Mouse (Mus musculus) lung, embryonic 15.5 days (tissue): ENCODE data around the gene Hk1. TPM values are rescaled to one million over a fixed set of nuclear protein-coding genes. Genes with fewer than 3 reads are reported as not detected.
"Not testable (repeated sequence)": the region's sequence is repeated elsewhere in the genome, so short reads cannot be mapped to it uniquely, and the experiment has no call there.

ENCODE experiments used
- ATAC-seq: fragments of 200-750 bp; cut with Nextera tagmentation; 2 replicates; pipeline ENCODE4 v1.8.0; 2017; ENCODE audit warnings: moderate number of reproducible peaks, borderline replicate concordance; ENCODE audit not compliant: low FRiP score, low TSS enrichment; ENCODE audit errors: extremely low read depth
- H3K27ac ChIP-seq: fragments of 300-500 bp; sonication (generic); 2 replicates; pipeline ENCODE4 v1.5.1; 2015; ENCODE audit warnings: moderate library complexity, mild to moderate bottlenecking, inconsistent platforms
- H3K27me3 ChIP-seq: fragments of 300-500 bp; sonication (generic); 2 replicates; pipeline ENCODE4 v1.6.1; 2015; ENCODE audit warnings: inconsistent platforms
- H3K36me3 ChIP-seq: fragments of 300-500 bp; sonication (generic); 2 replicates; pipeline ENCODE4 v1.6.1; 2015; ENCODE audit warnings: inconsistent platforms
- H3K4me1 ChIP-seq: fragments of 300-500 bp; sonication (generic); 2 replicates; pipeline ENCODE4 v1.6.1; 2015; ENCODE audit warnings: inconsistent platforms
- H3K4me2 ChIP-seq: fragments of 300-500 bp; sonication (generic); 2 replicates; pipeline ENCODE4 v1.6.1; 2015; ENCODE audit warnings: inconsistent platforms, mild to moderate bottlenecking, moderate library complexity
- H3K4me3 ChIP-seq: fragments of 300-500 bp; sonication (generic); 2 replicates; pipeline ENCODE4 v1.5.1; 2015; ENCODE audit warnings: mild to moderate bottlenecking, inconsistent platforms
- H3K9ac ChIP-seq: fragments of 300-500 bp; sonication (generic); 2 replicates; pipeline ENCODE4 v1.6.1; 2015; ENCODE audit warnings: inconsistent platforms
- H3K9me3 ChIP-seq: fragments of 300-500 bp; sonication (generic); 2 replicates; pipeline ENCODE4 v1.6.1; 2016; ENCODE audit warnings: inconsistent platforms
- WGBS: fragments of 180-500 bp; shearing (Covaris S2); methylation state at CpG from one replicate; pipeline ENCODE4 v1.1.7; 2015; 5-methylcytosine and 5-hydroxymethylcytosine counted together
- polyA plus RNA-seq: library from polyadenylated mRNA; unstranded; fragments of >200 nt; fragmentation: Nextera tagmentation; extraction: Ambion mirVana; gene quantifications from 2 replicates; pipeline ENCODE4 v1.2.1, GENCODE M21; 2015

Gene Hk1
- polyA plus RNA-seq, 1 experiment from 2014 or later: 39.9 TPM

DNA sequence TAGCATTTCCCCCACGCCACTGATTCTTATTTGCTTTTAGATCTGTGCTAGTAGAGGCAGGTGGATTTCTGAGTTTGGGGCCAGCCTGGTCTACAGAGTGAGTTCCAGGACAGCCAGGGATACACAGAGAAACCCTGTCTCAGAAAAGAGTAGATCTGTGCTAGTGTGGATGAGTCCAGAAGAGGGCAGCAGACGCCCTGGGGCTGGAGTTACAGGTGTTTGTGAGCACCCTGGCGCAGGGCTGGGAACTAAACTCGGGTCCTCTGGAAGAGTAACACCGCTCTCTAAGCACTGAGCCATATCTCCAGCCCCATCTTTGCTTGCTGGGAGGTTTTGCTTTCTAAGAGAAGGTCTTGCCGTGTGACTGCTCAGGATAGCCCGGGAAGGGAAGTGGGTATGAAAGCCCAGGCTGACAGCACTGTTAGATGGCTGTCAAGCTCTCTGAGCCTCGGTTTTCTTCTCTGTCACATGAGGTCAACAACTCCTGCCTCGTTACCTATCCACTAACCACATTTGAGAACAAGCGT, 50.8 kb downstream of the Hk1 start:
- H3K4me2 ChIP-seq: no peak overlapping the region
- no peak overlapping the region for H3K27ac ChIP-seq
- no peak for ATAC-seq
- peaks cover 12% of the 10 kb centered on the region; the same call in 1 of the 2 replicates for H3K4me1 ChIP-seq
- H3K9me3 ChIP-seq: no peaks in the 10 kb centered on the region
- WGBS: 86% methylated on average over 10 of the region's 10 CpGs
- H3K27me3 ChIP-seq: no peaks in the 10 kb centered on the region
- H3K9ac ChIP-seq: no peak overlapping the region
- no peaks in the 10 kb centered on the region for H3K36me3 ChIP-seq
- no peak overlapping the region for H3K4me3 ChIP-seq

DNA sequence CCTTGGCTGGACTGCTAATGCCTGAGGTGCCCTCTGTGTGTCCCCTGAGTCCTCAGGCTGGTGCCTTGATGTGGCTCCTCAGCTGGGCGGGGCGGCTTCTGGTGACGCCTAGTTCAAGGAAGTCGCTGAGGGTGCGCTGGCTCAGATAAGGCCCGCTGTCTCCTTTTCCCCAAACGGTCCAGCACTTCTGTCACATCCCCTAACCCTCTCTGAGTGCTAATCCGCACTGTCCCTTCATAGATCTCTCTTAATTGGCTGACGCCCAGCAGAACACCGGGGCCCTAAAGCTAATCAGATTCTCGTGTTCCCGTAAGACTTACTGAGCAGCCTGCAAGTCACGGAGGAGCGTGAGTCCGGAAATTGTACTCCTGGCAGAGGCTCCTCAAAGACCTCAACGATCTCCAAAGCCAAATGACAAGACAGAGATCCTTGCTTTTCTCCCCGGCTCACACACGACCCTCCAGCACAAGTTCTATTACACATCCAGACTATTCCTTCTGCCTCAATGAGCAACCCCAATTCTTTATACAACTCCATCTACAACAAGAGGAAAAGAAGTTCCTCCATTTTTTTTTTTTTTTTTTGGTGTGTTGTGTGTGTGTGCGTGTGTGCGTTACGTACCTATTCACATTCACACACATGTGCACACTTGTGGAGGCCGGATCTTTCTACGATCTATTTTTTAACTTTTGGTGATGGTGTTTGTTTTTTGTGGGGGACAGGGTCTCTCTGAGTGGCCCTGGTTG, 52.0 kb downstream of the Hk1 start:
- no peak overlapping the region for H3K27ac ChIP-seq
- H3K36me3 ChIP-seq: no peaks in the 10 kb centered on the region
- H3K4me3 ChIP-seq: no peak overlapping the region
- H3K4me2 ChIP-seq: no peak overlapping the region
- peaks cover 8% of the 10 kb centered on the region; the same call in 1 of the 2 replicates for H3K4me1 ChIP-seq
- 50% methylated on average over 23 of the region's 23 CpGs for WGBS
- H3K9ac ChIP-seq: no peak overlapping the region
- H3K27me3 ChIP-seq: no peaks in the 10 kb centered on the region
- no peaks in the 10 kb centered on the region for H3K9me3 ChIP-seq
- ATAC-seq: peak; percentile 28; the same call in 1 of the 2 replicates

DNA sequence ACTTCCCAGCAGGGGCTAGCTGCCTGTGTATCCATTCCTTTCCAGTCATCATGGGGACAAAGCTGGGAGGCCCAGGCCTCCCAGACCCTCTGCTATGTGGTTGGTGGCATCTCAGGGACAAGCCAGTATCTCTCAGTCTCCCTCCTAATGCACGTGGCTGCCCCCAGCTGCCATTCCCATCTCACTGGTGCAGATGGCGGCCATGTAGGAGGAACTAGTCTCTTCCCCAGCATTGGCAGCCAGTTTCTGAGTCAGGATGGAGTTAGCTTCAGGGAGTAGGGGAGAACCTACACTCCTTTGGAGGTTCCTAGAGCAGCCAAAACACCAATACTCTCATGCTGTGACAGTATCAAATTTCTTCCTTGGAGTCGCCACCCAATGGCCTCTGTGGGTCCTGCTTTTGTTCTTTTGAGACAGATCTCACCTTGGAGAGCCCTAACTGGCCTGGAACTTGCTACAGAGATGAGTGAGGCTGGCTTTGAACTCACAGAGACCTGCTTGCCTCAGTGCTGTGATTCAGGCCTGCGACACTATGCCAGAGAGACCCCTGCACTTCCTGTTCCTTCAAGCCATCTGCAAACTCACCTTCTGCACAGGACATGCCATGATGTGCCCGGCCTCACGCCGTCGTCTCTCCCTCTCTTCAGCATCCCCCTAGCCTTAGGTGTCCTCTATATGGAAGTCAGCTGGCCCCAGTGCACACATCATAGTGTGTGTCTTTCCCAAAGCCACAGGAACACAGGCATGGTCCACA, 52.7 kb downstream of the Hk1 start:
- Histone ChIP-seq H3K4me1 (peaks cover 6% of the 10 kb centered on the region; the same call in 1 of the 2 replicates), H3K9me3 (no peaks in the 10 kb centered on the region), H3K4me3 (no peak overlapping the region), H3K4me2 (no peak overlapping the region), H3K36me3 (no peaks in the 10 kb centered on the region), H3K9ac (no peak overlapping the region), H3K27me3 (no peaks in the 10 kb centered on the region), H3K27ac (no peak overlapping the region)
- ATAC-seq: no peak; the same call in 1 of the 2 replicates
- 66% methylated on average over 8 of the region's 8 CpGs for WGBS

DNA sequence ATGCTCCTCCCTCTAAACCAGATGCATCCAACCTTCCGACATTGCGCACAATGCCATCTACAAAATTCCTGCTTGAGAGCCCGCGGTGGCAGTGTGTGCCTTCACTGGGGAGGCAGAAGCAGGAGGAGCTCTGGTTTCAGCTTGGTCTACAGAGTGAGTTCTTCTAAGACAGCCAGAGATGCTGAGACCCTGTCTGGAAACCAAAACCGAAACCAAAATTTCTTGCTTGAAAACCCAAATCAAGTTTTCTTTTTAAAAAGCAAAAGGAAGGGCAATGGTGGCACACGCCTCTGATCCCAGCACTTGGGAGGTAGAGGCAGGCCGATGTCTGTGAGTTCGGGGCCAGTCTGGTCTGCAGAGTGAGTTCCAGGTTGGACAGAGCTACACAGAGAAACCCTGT, 53.7 kb downstream of the Hk1 start:
- H3K27ac ChIP-seq: no peak overlapping the region
- H3K4me2 ChIP-seq: no peak overlapping the region
- no peak overlapping the region for H3K9ac ChIP-seq
- H3K4me3 ChIP-seq: no peak overlapping the region
- H3K9me3 ChIP-seq: no peaks in the 10 kb centered on the region
- no peaks in the 10 kb centered on the region for H3K27me3 ChIP-seq
- WGBS: 92% methylated on average over 8 of the region's 8 CpGs
- no peak for ATAC-seq
- peaks cover 6% of the 10 kb centered on the region; the same call in 1 of the 2 replicates for H3K4me1 ChIP-seq
- no peaks in the 10 kb centered on the region for H3K36me3 ChIP-seq

DNA sequence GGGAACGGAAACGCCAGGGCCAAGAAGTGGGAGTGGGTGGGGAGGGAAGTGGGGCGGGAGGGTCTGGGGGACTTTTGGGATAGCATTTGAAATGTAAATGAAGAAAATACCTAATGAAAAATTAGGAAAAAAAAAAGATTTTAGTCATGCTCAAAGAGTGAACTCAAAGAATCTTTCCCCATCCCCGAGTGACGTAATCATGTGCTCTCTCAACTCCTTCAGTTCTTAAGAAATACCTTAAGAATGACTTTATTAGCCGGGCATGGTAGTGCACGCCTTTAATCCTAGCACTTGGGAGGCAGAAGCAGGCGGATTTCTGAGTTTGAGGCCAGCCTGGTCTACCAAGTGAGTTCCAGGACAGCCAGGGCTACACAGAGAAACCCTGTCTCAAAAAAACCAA, 56.9 kb downstream of the Hk1 start:
- H3K4me1 ChIP-seq: not testable (repeated sequence)
- 88% methylated on average over 8 of the region's 8 CpGs for WGBS

DNA sequence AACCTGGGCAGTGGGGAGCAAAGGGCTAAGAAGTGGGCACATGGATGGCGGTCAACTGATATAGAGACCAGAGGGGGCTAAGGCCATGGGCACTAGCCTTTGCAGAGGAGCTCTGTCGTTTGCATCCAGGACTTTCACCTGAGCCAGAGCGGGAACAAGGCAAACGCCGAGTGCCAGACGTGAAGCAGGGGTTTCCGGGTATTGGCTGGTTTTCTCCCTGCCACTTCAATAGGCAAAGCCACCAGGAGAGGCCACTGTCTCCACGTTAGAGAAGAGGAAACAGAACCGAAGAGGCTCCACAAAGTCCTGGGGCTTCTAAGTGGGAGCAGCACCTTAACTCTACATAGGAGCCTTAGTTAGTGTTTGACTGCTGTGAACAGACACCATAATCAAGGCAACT, 58.3 kb downstream of the Hk1 start:
- ATAC-seq: no peak
- Histone ChIP-seq H3K9me3 (no peaks in the 10 kb centered on the region), H3K4me3 (no peak overlapping the region), H3K27ac (no peak overlapping the region), H3K4me1 (no peaks in the 10 kb centered on the region), H3K36me3 (no peaks in the 10 kb centered on the region), H3K4me2 (no peak overlapping the region), H3K9ac (no peak overlapping the region), H3K27me3 (no peaks in the 10 kb centered on the region)
- WGBS: 66% methylated on average over 9 of the region's 9 CpGs

More for the DNA sequence above, 56.9 kb downstream of the Hk1 start:
- not testable (repeated sequence) for H3K36me3 ChIP-seq, H3K27me3 ChIP-seq, H3K4me2 ChIP-seq, ATAC-seq, H3K9me3 ChIP-seq, H3K27ac ChIP-seq, H3K4me3 ChIP-seq, H3K9ac ChIP-seq

DNA sequence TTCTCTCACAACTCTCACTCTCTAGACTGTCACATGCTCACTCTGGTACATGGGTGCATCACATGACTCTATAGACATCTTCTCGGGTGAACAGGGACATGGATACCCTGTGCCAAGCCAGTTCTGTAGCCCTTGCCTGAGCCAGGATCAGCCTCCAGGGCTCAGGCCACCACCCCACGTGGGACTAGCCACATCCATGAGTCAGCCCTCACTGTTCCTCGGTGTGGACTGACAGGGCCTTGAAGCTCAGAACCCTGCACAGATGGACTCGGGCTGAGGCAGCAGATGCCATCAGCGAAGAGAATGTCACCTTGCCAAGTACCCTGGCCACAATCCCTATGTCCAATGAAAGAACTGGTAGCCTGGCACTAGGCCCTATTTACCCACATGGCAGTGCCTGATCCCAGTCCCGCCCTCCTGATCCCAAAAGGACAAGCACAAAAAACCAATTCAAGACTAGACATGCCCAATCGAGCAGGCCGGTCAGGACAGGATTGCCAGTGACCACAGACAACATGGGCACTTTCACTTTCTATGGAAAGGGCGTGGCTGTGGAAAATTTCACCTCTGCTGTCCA, 59.2 kb downstream of the Hk1 start:
- no peaks in the 10 kb centered on the region for H3K4me1 ChIP-seq
- H3K27ac ChIP-seq: no peak overlapping the region
- H3K36me3 ChIP-seq: no peaks in the 10 kb centered on the region
- H3K4me3 ChIP-seq: no peak overlapping the region
- H3K9ac ChIP-seq: no peak overlapping the region
- no peak for ATAC-seq
- H3K27me3 ChIP-seq: no peaks in the 10 kb centered on the region
- no peaks in the 10 kb centered on the region for H3K9me3 ChIP-seq
- no peak overlapping the region for H3K4me2 ChIP-seq
- 77% methylated on average over 9 of the region's 9 CpGs for WGBS

DNA sequence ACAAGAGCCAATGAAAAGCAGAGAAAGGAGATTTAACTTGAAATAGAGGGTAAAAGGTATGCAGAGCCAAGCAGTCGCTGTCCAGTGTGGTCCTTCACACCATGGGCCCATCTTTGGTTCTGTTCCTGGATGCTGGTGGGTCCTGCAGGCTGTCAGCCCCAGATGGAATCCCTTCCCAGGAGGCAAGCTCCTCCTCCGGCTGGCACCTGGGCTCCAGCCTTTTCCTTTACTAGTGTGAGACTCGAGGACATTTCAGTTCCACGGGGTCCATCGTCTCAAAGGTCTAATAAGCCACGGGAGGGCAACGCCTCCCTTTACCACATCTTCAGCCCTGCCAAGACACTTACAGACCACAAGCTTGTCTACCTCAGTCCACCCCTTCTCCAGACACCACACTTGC, 60.6 kb downstream of the Hk1 start:
- 73% methylated on average over 7 of the region's 7 CpGs for WGBS

DNA sequence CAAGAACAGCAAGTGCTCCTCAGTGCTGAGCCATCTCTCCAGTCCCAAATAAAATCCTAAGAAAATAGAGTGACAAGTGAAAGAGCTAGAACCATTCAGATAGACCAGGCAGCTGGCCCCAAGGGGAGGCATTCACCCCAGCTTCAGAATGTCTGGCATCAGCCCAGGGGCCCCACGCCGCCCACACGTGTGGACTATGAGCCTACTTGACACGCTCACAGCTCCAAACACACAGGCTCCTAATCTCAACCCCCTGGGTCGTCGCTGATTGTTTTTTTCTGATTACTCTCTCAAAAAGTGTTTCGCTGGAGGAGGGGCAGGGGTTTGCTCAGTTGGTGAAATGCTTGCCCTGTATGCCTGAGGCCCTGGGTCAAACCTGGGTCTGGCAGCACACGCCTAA, 63.2 kb downstream of the Hk1 start:
- H3K36me3 ChIP-seq: no peaks in the 10 kb centered on the region
- WGBS: 54% methylated on average over 8 of the region's 8 CpGs
- no peak overlapping the region for H3K9ac ChIP-seq
- no peak overlapping the region for H3K27ac ChIP-seq
- H3K4me1 ChIP-seq: peaks cover 11% of the 10 kb centered on the region
- H3K27me3 ChIP-seq: no peaks in the 10 kb centered on the region
- ATAC-seq: no peak
- no peak overlapping the region for H3K4me3 ChIP-seq
- no peaks in the 10 kb centered on the region for H3K9me3 ChIP-seq
- no peak overlapping the region for H3K4me2 ChIP-seq

More for the DNA sequence above, 60.6 kb downstream of the Hk1 start:
- no peaks in the 10 kb centered on the region for H3K36me3 ChIP-seq
- no peaks in the 10 kb centered on the region for H3K27me3 ChIP-seq
- 0 out of 2 replicates have a peak, but pooled peaks cover under 1% of the 10 kb centered on the region for H3K4me1 ChIP-seq
- no peak overlapping the region for H3K4me2 ChIP-seq
- ATAC-seq: no peak
- no peak overlapping the region for H3K27ac ChIP-seq
- no peak overlapping the region for H3K4me3 ChIP-seq
- H3K9me3 ChIP-seq: no peaks in the 10 kb centered on the region
- H3K9ac ChIP-seq: no peak overlapping the region

DNA sequence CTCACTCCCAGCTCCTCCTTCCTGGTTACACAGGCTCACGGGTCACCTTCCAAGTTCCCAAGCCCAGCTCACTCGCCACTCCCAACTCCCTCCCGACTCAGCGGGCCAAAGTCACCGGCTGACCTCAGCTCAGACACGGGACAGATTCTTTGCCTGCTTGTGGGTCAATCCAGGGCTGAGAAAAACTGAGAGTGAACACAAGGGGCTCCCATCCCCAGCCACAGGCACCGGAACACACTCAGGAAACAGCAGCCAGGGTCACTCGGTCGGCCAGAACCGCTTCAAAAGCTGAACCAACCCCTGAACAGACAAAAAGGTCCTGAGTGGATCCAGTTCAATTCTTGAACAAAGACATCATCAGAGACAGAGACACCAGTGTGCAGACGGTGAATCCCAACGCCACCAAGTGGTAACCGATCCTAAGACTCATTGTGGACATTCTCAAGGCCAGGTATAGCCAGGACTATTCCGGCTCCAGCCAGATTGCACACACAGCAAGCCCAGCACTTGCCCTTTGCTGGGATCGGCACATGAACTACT, 65.8 kb downstream of the Hk1 start:
- Histone ChIP-seq H3K4me3 (no peak overlapping the region), H3K27me3 (no peaks in the 10 kb centered on the region), H3K4me2 (no peak overlapping the region), H3K9ac (no peak overlapping the region), H3K9me3 (no peaks in the 10 kb centered on the region), H3K36me3 (no peaks in the 10 kb centered on the region), H3K27ac (no peak overlapping the region), H3K4me1 (peaks cover 20% of the 10 kb centered on the region)
- ATAC-seq: peak; percentile 24; the same call in 1 of the 2 replicates
- WGBS: 48% methylated on average over 15 of the region's 15 CpGs

DNA sequence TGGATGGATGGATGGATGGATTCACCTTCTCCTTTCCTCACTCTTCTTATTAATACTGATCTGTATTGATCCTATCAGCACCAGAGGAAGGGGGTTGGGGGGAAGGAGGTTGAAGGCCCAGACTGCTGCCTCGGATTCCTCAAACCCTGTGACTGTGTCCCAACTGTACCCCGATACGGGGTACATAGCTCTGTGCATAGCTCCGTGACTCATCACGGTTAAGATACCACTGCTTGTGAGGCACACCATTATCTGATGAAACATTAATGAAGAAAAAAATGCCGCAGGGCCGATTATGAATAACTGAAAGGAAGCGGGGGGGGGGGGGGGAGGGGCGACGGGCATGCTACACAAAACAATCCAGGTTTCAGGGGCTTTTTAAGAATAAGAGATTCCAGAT, 66.6 kb downstream of the Hk1 start:
- Histone ChIP-seq H3K27me3 (no peaks in the 10 kb centered on the region), H3K4me1 (peaks cover 20% of the 10 kb centered on the region), H3K27ac (no peak overlapping the region), H3K9ac (no peak overlapping the region), H3K4me3 (no peak overlapping the region), H3K4me2 (no peak overlapping the region), H3K36me3 (no peaks in the 10 kb centered on the region), H3K9me3 (no peaks in the 10 kb centered on the region)
- no peak for ATAC-seq
- 76% methylated on average over 10 of the region's 10 CpGs for WGBS
